Mouse (Mus musculus) left cerebral cortex, postnatal 14 days (tissue): Measurements from ENCODE around the gene Trim45. TPM values are rescaled to one million over a fixed set of nuclear protein-coding genes. Genes with fewer than 3 reads are reported as not detected.
A peak's percentile ranks its signal among the peaks of the same experiment; 100 is the strongest.

ENCODE experiments used
- DNase-seq, 2 experiments: peaks; one replicate each; pipeline ENCODE4 v3.0.0; 2021 to 2022; ENCODE audit warnings: low spot score in 2 of 2, mixed read lengths in 1 of 2
- intact Hi-C: fragments of 180-260 bp; cut with DNase I; formaldehyde crosslinking; loops from one replicate; pipeline ENCODE4 v1.15.1; 2025
- long read RNA-seq, 2 experiments: library from polyadenylated mRNA; stranded (forward); transcript quantifications; one replicate each; pipeline ENCODE4 v2.0.0; 2021
- total RNA-seq, 2 experiments: library from RNA; stranded (reverse); gene quantifications; 2 replicates each; pipeline ENCODE4 v1.2.3; 2021

Gene Trim45
- total RNA-seq: 1 to 10 TPM; 7.3 to 8.2 TPM
- long read RNA-seq, experiment 1, partial matches to known transcripts: 1 of 1 reads
- long read RNA-seq, experiment 1, other reads (novel, unspliced or antisense): 0 of 1 reads
- long read RNA-seq, experiment 2, partial matches to known transcripts: 1 of 1 reads
- long read RNA-seq, experiment 2, other reads (novel, unspliced or antisense): 0 of 1 reads

DNA sequence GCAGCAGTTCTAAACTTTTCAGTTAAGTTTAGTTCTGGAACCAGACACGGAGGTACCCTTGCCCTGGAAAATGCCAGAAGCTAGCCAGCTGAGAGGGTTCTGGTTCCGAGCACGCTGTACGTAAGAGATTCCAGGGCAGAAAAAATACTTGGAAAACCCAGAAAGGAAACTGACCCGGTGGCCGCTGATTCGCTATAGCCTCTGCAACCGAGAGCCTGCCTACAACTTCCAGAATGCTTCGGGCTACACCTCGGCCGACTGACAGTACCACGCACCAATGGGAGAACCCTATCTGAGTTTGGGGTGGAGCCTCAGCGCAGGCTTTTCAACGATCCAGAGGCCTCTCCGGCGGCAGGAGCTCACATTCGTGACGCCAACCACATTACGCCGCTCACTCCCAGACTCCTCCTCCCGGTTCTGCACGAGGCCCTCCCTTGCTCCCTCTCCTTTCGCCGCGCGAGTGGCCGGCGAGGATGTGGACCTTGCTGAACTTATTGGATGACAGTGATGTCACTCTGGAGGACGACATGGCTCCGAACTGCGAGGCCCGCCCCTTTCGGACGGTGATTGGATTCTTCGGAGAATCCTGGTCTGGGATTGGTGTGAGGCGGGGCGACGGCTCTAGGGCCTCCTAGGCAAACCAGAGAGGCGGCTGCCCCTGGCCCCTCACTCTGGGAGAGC is at the start of gene Trim45:
Gene Trim45, plus strand, starts transcription at position 378 of the 681 bp plus-strand sequence.
- intact Hi-C loops: loop anchor here (5.0 kb wide), 1 partner anchor 155 kb away; no protein-coding TSS in a partner anchor
- DNase-seq: peak; percentile 99 to 100

DNA sequence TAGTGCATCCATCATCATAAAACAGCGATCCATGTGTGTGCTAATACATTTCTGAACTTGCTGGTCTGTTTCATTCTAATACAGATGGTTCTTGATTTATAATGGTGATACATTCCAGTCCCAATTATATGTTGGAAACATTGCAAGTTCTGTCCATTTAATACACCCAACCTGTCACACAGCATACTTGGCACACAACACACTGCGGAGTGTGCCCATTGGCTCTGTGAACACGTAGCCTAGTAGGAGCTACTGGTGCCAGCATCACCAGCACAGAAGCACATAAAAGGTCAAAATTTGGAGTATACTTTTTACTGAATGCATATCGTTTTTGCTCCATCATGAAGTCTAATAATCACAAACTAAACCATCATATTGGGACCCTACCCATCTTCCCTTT is 44.9 kb upstream of the Trim45 start:
- intact Hi-C loops: no loop called here

DNA sequence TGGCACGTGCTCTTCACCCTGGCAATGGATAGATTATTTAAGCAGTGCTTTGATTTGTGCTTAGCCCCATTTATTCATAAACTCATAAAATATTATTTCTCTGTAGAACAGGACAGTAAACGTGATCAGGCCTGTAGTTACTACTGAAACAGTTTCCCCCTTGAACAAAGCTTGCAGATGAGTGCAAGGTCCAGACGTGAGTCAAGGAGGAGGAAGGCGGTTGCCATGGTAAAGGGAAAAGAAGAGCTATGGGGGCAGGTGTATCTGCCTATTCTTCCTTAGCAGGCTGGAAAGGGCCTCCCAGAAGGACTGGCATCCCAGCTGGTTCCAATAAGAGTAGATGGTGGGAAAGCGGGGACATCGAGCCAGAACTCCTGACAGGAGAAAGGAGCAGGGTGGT is 40.6 kb upstream of the Trim45 start:
- intact Hi-C loops: no loop called here
- DNase-seq: no peak

More for the DNA sequence above, 44.9 kb upstream of the Trim45 start:
- no peak for DNase-seq

DNA sequence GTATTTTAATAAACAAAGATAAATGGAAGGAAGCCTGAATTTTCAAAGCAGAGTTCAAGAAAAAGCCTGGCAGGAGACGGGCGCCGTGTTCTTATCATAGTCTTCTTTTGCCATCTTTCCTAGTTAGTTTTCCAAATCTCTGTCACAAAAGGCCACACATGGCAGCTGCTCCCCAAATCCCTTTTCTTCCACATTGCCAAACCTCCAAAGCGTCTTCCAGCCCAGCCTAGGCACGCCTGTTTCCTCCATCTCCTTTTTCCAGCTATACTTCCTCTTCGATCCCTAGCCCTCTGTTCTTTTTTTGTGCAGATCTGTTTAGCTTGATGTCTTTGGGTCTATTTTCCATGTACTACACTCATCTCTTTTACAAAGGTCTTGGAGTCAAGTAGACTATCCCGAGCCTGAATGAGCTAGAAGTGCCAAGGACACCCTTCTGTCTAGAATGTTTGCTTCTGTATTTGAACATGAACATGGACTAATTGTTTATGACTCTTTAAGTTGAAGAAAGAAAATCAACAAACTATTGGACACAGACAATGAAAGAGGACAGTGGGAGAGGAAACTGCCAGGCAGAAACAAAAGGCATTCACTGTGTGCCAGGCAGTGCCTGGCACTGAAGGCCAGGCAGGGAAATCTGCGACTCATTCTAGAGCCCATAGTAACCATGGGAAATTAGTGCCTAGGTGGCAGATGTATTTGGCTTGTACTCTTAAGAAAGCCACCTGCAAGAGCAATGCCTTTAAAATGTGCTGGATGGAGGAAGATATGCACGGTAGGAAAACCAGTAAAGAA is 40.0 kb upstream of the Trim45 start:
- no peak for DNase-seq
- intact Hi-C loops: no loop called here

DNA sequence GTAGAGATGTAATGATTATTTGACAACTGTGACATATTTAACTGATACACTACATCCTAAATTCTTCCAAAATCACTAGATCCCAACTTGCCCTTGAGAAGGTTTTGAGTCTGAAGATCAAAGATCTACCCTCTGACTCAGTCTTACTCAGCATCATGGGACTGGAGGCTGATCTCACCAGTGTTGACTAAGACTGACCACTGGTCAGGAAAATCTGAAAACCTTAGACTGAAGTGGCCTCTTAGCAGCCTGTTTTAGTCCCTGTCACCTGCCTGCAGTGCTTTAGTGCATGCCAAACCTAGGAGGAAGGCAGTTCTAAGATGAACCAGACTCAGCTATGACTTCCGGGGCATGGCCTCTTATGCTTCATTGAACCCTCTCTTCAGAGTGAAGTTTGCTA is 32.8 kb upstream of the Trim45 start:
- DNase-seq: no peak
- intact Hi-C loops: no loop called here

DNA sequence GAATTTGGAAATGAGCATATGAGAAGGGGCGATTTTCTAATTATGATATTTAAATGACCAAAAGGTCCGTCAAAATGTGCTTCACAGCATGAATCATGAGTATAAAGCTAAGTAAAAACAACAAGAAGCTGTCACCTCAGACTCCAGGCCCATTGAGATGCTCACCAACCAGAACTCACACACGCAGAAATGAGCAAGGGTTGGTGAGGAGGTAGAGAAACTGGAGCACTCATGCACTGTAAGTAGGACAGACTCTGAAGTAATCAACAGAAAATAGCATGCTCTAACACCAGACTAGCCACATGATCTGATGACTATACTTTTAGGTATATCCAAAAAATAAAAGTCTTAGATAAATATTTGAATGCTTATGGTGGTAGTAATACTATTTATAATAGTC is 31.6 kb upstream of the Trim45 start:
- DNase-seq: no peak
- intact Hi-C loops: no loop called here

DNA sequence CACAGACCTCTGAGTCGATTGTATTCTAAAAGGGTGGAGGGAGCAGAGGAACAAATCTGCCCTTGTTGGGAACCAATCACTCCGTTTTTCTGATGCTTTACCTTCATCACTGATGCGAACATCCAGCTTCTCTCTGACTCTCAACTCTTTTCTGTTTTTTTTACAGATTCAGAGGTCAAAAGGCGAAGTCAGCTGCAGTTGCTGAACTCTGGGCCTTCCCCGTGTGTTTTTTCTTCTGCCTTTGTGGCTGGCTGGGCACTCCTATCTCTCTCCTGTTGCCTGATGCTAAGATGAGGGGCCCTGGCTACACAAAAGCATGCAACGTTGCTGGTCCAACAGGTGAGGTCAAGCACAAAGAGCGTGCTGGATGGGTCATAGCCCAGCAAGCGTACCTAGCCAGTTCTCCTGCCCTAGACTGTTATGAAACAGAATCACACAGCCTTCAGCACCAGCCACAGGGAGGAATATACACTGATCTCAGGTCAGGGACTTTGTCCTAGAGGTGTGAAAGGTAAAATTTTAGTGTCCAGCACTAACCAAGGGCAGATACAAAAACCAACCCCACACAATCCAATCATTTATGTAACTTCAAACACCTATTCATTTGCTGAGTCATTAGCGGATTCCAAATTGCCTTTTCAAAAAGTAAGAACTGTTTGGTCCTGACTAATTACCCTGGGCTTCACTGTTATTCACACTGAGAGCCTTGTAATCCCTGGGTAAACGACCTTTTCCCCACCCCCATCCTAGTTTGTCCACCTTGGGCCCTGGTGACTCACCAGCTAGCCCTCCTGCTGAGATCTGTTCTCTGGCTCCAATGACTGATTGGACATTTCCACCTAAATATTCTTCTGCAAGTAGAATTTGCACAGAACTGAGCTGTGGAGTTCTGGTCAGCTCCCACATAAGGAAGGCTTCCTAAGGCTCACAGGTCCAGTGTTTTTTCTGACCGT is 29.3 kb upstream of the Trim45 start:
- DNase-seq: no peak
- intact Hi-C loops: no loop called here

DNA sequence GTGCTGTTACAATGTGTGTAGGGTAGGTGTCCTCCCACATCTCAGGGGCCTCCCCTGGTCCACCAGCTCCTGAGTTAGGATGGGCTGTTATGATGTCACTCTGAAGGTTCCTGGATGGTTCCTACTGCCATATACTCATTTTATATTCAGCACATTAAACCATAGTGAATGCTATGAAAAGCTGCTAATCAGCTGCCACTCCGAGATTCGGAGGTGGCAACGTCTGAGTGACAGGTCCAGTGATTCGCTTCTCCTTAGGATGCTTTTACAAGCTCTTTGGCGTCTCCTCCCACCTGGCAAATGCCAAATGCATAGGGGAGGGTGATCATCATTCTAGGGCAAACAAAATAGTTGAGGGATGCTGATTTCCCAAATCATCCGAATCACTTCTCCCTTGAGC is 26.5 kb upstream of the Trim45 start:
- intact Hi-C loops: no loop called here
- no peak for DNase-seq

DNA sequence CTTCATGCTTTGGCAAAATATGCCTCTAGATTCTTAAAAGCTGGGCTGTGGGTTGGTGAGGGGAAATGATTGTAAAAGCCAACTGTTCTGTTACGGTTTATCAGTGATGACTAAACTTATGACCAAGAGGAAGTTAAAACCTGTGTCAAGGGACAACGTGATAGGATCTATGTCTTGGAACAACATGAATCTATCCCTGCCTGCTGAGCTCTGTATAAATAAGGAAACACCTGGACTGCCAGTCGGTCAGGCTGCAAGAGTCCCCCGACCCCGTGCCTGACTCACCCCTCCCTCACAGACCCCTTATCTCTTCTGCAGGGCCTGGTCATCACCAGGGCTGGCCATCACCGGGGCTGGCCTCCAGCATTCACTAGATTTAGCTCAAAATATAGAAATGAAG is 15.9 kb upstream of the Trim45 start:
- intact Hi-C loops: no loop called here
- no peak for DNase-seq

DNA sequence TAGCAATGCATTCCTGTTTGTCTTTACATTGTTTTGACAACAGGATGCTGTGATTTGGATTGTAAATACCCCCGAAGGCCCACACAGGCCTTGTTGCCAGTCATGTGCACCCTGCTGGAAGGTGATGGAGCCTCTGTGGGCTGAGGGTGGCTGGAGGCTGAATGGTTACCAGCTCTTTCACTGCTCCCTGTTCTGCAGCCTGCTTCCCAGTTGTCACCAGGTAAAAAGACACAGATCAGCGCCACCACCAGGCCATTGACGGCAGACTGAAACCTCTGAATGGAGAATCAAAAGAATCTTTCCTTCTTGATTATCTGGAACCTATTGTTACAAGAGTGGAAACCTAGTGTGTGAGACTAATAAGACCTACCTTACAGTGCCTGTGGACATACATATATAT is 15.1 kb upstream of the Trim45 start:
- DNase-seq: no peak
- intact Hi-C loops: no loop called here

DNA sequence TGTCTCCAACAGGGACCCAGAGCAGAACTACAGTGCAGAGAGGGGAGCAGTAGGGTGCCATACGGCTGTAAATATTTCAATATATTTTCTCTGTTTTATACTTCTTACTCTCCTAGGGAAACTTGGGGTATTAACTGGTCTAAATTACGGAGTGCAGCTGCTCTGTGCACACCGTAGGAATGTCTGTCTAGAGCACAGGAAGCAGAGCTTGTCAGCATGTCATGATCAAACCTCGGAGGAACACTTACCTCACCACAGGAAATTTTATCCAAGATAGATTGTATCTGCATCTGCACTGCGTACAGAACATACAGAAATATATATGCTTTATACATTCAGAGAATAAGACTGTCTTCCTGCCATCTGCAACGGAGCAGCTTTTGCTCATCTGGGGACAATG is 13.4 kb upstream of the Trim45 start:
- DNase-seq: no peak
- intact Hi-C loops: no loop called here

DNA sequence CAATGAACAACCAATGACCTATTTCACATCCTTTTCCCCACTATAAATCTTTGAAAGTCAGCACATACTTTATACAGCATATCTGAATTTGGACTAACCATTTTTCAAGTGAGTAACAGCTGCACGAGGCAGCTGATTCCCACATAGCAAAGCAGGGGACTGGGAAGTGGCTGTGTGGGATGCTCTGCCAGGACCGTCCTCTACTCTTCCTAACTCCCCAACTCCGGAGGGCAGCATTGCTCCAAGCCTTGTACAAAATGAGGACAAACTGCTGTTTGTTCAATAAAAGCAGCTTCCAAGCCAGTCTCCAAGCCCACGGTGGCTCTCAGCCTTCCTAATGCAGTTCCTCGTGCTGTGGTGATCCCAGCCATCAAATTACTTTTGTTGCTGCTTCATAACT is 11.4 kb upstream of the Trim45 start:
- no peak for DNase-seq
- intact Hi-C loops: no loop called here

DNA sequence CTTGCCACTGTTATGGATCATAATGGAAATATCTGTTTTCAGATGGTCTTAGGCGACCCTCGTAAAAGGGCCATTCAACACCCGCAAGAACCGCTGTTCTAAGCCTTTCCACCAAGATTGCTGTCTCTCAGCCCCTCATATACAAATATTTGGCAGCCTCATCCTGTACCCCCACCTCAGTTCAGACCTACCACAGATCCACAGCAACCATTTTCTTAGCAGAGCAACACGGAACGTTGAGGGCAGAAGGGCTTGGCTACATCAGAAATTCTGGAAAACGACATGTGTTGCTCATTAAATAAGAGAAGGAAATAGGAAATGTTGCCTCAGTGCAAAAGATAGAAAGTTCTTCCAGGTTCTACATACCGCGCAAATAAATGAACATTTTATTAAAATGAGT is 11.0 kb upstream of the Trim45 start:
- no peak for DNase-seq
- intact Hi-C loops: no loop called here

DNA sequence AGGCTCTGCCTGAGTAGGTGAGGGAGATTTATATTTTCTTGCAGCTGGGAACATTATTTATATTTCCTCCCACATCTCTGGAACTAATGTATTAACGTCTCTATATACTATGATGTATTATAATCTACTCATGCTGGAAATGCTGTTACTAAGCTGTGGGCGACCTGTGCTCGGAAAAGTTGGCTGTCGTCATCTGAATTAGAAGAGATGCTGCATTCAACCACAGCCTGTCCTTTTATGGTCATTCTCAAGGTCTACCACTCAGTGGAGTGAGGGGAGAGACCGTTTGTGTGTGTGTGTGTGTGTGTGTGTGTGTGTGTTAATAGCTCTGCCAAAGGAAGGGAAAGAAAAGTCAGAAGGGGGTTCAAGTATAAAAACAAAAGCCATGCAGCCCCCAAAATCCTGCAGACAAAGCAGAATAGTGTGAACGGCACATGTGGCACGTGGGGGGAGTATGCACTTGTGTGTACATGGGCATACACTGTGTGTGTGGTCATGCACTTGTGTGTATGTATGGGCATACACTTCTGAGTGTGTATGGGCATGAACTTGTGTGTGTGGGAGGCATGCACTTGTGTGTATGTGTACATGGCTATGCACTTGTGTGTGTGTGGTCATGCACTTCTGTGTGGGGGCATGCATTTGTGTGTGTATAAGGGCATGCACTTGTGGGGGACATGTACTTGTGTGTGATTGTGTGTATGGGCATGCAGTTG is 10.3 kb upstream of the Trim45 start:
- DNase-seq: peak in 1 of 2 experiments; percentile 38
- intact Hi-C loops: no loop called here

DNA sequence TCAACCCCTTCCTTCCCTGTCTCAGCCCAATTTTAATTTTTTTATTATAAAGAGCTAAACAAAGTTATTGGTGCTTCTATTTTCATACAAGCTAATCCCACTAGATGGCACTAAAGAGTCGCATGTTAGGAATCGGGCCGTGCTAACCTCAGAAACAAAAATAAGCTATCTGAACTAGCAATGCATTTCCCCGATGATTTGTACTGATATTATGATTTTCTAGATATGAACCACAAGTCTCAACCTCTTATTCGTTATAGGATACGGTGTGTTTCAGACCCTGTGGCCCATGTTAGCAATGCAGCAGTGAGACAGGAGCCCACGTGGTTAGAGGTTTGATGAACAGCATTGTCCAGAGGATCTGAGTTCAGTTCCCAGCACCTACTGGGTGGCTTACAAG is 5.2 kb upstream of the Trim45 start:
- intact Hi-C loops: no loop called here
- DNase-seq: peak; percentile 36 to 62

DNA sequence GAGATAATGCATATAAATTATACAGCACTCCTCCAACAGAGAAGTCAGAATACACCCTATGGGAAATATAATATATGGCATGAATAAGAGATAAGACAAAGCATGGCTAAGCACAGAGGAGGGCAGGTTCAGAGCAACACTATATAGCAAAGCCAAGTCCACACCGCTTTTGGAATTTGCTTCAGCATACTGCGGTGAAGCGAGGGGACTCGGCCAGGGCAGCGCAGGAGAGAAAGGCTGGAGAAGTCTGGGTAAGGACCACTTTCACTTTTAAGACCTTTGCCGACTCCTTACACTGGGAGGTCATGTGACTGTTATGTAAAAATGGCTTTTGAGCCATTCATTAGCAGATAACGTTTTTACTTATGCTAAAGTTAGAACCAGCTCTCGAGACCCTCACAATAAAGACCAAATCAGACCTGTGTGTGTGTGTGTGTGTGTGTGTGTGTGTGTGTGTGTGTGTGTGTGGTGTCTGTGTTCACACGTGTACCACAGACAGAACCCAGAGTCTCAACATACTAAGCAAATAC is 1.3 kb upstream of the Trim45 start:
- intact Hi-C loops: loop anchor here (5.0 kb wide), 1 partner anchor 153 kb away; no protein-coding TSS in a partner anchor
- DNase-seq: no peak

DNA sequence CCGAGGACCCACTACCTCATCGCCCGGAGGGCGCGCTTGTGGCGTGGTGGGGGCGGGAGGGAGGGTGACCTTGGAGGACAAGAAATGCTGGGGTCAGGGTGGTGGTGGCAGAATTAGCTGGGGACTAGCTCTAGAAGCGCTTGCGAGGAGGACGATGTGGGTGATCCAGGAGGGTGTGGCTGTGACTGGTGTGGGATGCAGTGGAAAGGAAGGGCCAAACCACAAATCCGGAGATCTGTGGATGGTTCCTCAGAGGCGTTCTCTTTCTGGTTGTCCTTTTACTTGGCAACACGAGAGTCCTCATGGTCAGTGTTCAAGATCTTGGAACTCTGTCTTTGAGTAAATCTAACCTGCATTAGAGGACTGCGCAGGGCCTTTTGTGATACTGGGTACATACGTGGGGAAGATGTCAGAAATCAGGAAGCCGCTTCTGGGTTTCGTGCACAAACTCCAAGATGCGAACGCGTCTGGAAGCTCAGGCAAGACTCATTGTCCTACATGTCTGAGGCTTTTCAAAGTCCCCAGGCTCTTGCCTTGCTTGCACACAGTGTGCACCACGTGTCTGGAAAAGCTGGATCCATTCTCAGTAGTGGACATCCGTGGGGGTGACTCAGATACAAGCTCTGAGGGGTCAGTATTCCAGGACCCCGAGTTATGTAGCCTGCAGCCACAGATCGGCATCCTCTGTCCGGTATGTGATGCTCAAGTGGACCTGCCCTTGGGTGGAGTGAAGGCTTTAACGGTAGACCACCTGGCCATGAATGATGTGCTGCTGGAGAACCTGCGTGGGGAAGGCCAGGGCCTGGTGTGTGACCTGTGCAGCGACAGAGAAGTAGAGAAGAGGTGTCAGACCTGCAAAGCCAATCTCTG is 739 bp downstream of the Trim45 start:
- peak in 1 of 2 experiments; percentile 25 for DNase-seq
- intact Hi-C loops: loop anchor here (5.0 kb wide), 1 partner anchor 155 kb away; no protein-coding TSS in a partner anchor
